Mouse (Mus musculus): ENCODE measurements around the gene Cwc15. TPM values are rescaled to one million over a fixed set of nuclear protein-coding genes. Genes with fewer than 3 reads are reported as not detected.

Gene Cwc15
- polyA plus RNA-seq, 1 experiment: 4.4 TPM

DNA sequence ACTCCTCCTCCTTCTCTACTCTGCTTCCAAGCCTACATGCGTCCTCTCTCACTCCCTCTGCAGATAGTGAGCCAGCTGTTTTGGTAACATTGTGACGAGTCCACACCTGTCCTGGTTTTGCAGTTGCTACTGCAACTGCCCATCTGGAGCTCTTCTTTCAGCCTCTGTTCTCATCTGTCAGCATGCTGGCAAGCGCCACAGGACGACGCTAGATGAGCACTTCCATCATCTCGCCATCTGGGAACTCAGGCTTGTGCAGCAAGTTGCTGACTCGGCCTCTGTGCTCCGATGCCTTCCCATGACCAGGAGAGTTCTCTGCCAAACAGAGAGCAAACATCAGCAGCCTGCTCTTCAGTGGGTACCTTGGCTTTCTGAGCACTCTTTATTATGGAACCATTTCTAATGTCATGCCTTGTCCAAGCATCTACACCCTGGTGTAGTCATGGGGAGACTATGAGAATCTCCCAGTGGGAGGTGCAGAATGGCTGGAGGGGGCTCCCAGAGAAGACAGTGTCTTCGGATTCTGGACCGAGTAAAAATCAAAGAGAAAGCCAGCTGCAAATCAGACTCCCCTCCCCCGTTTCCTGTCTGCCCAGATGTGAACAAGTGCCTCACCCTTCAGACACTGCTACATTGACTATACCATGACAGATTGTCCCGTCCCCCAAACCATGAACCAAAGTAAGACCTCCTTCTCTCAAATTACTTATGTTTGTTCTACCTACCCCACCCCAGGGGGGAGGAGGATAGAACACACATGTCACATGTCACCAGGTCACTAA lies 47.4 kb downstream of the Cwc15 start:
- Histone ChIP-seq H3K27ac (ENCODE audit: insufficient read depth, low read length) (no peak overlapping the region), H3K27me3 (ENCODE audit: control insufficient read depth, insufficient read depth, low read length) (no peaks in the 10 kb centered on the region), H3K4me1 (ENCODE audit: control insufficient read depth, insufficient read depth, insufficient read length) (no peaks in the 10 kb centered on the region), H3K36me3 (ENCODE audit: control insufficient read depth, insufficient read depth, low read length) (no peaks in the 10 kb centered on the region), H3K4me3 (ENCODE audit: extremely low read depth, insufficient read depth, insufficient read length) (no peak overlapping the region)
- WGBS: 62% methylated on average over 12 of the region's 12 CpGs
- no peak for DNase-seq (ENCODE audit: low read depth in 1 of 2, low spot score in 2 of 2)
- no peak for TF ChIP-seq CTCF (IDR thresholded peaks at IDR 0.05; ENCODE audit: extremely low read depth, insufficient read depth, insufficient read length, insufficient replicate concordance)
- no peak for TF ChIP-seq POLR2A (IDR thresholded peaks at IDR 0.05; ENCODE audit: low read depth, low read length)

GRCm38 (mm10) chr9:14548366-14548761 lies 47.9 kb downstream of the Cwc15 start:
- Histone ChIP-seq H3K4me1 (ENCODE audit: control insufficient read depth, insufficient read depth, insufficient read length) (no peaks in the 10 kb centered on the region), H3K27ac (ENCODE audit: insufficient read depth, low read length) (no peak overlapping the region), H3K4me3 (ENCODE audit: extremely low read depth, insufficient read depth, insufficient read length) (no peak overlapping the region), H3K27me3 (ENCODE audit: control insufficient read depth, insufficient read depth, low read length) (no peaks in the 10 kb centered on the region), H3K36me3 (ENCODE audit: control insufficient read depth, insufficient read depth, low read length) (no peaks in the 10 kb centered on the region)
- no peak for TF ChIP-seq CTCF (IDR thresholded peaks at IDR 0.05; ENCODE audit: extremely low read depth, insufficient read depth, insufficient read length, insufficient replicate concordance)
- TF ChIP-seq POLR2A (IDR thresholded peaks at IDR 0.05; ENCODE audit: low read depth, low read length): no peak
- no peak for DNase-seq (ENCODE audit: low read depth in 1 of 2, low spot score in 2 of 2)
- WGBS: 68% methylated on average over 11 of the region's 11 CpGs

- no peak overlapping the region for H3K4me3 ChIP-seq (ENCODE audit: extremely low read depth, insufficient read depth, insufficient read length)
- H3K4me1 ChIP-seq (ENCODE audit: control insufficient read depth, insufficient read depth, insufficient read length): no peaks in the 10 kb centered on the region
- no peaks in the 10 kb centered on the region for H3K27me3 ChIP-seq (ENCODE audit: control insufficient read depth, insufficient read depth, low read length)
- DNase-seq (ENCODE audit: low read depth in 1 of 2, low spot score in 2 of 2): no peak
- 90% methylated on average over 10 of the region's 10 CpGs for WGBS
- no peaks in the 10 kb centered on the region for H3K36me3 ChIP-seq (ENCODE audit: control insufficient read depth, insufficient read depth, low read length)
- H3K27ac ChIP-seq (ENCODE audit: insufficient read depth, low read length): no peak overlapping the region
- no peak for TF ChIP-seq CTCF (IDR thresholded peaks at IDR 0.05; ENCODE audit: extremely low read depth, insufficient read depth, insufficient read length, insufficient replicate concordance)
- TF ChIP-seq POLR2A (IDR thresholded peaks at IDR 0.05; ENCODE audit: low read depth, low read length): no peak
Observed at GRCm38 (mm10) chr9:14558332-14558731, 57.9 kb downstream of the Cwc15 start.

DNA sequence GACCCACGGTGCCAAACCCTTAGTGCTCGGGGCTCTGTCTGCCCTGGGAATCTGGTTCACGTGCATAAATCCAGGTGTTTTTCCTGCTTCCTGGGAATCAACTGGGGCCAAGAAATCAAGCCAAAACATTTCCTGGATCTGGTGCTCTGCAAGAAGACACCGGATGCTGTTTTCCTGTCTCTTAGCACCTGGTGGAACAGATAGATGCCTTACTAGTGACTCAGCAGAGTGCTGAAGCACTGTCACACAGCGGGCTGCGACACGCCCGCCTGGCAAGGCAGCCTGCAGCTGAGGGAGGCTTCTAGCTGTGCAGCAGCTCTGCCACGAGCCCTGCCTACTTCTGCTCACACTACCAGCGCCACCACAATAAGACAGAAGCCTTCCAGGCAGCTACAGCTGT lies 59.0 kb downstream of the Cwc15 start:
- TF ChIP-seq POLR2A (IDR thresholded peaks at IDR 0.05; ENCODE audit: low read depth, low read length) (no peak), CTCF (IDR thresholded peaks at IDR 0.05; ENCODE audit: extremely low read depth, insufficient read depth, insufficient read length, insufficient replicate concordance) (no peak)
- 24% methylated on average over 10 of the region's 10 CpGs for WGBS

GRCm38 (mm10) chr9:14559996-14560395 lies 59.6 kb downstream of the Cwc15 start:
- TF ChIP-seq POLR2A (IDR thresholded peaks at IDR 0.05; ENCODE audit: low read depth, low read length): no peak
- no peak for TF ChIP-seq CTCF (IDR thresholded peaks at IDR 0.05; ENCODE audit: extremely low read depth, insufficient read depth, insufficient read length, insufficient replicate concordance)
- H3K36me3 ChIP-seq (ENCODE audit: control insufficient read depth, insufficient read depth, low read length): no peaks in the 10 kb centered on the region

More for the DNA sequence above, 59.0 kb downstream of the Cwc15 start:
- no peaks in the 10 kb centered on the region for H3K4me1 ChIP-seq (ENCODE audit: control insufficient read depth, insufficient read depth, insufficient read length)
- H3K36me3 ChIP-seq (ENCODE audit: control insufficient read depth, insufficient read depth, low read length): no peaks in the 10 kb centered on the region
- DNase-seq (ENCODE audit: low read depth in 1 of 2, low spot score in 2 of 2): no peak
- H3K27ac ChIP-seq (ENCODE audit: insufficient read depth, low read length): no peak overlapping the region
- no peaks in the 10 kb centered on the region for H3K27me3 ChIP-seq (ENCODE audit: control insufficient read depth, insufficient read depth, low read length)
- H3K4me3 ChIP-seq (ENCODE audit: extremely low read depth, insufficient read depth, insufficient read length): no peak overlapping the region

More at GRCm38 (mm10) chr9:14559996-14560395, 59.6 kb downstream of the Cwc15 start:
- no peaks in the 10 kb centered on the region for H3K27me3 ChIP-seq (ENCODE audit: control insufficient read depth, insufficient read depth, low read length)
- H3K4me3 ChIP-seq (ENCODE audit: extremely low read depth, insufficient read depth, insufficient read length): no peak overlapping the region
- no peak overlapping the region for H3K27ac ChIP-seq (ENCODE audit: insufficient read depth, low read length)
- whole genome bisulfite sequencing: 90% methylated on average over 9 of the region's 9 CpGs
- DNase-seq (ENCODE audit: low read depth in 1 of 2, low spot score in 2 of 2): no peak
- no peaks in the 10 kb centered on the region for H3K4me1 ChIP-seq (ENCODE audit: control insufficient read depth, insufficient read depth, insufficient read length)

Other genes starting within 250 kb of the Cwc15 start
- gene Sesn3, start 225.6 kb upstream of the Cwc15 start, polyA plus RNA-seq (2012; rRNA removed): 12.2 and 33.6 TPM in 2 replicates
- gene Endod1, start 119.1 kb upstream of the Cwc15 start, polyA plus RNA-seq (2012; rRNA removed): 35.0 and 107 TPM in 2 replicates
- gene Kdm4d, start 135 bp upstream of the Cwc15 start, polyA plus RNA-seq (2012; rRNA removed): 0.27 and 0.33 TPM in 2 replicates
- gene Amotl1, start 144.4 kb downstream of the Cwc15 start, polyA plus RNA-seq (2012; rRNA removed): 6.7 and 7.0 TPM in 2 replicates
- 0.19 and 0.46 TPM in 2 replicates for gene Piwil4, start 240.1 kb downstream of the Cwc15 start, polyA plus RNA-seq (2012; rRNA removed)